Mouse (Mus musculus) ES-E14 (cell line): ENCODE results near the gene Pex16.

Experiments
- CHD2 ChIP-seq: IDR thresholded peaks from 2 replicates; pipeline ENCODE4 v1.6.1; 2014; ENCODE audit warnings: mild to moderate bottlenecking, low read depth, low read length, inconsistent platforms
- MAFK ChIP-seq: IDR thresholded peaks from 2 replicates; pipeline ENCODE4 v1.6.1; 2014; ENCODE audit warnings: mild to moderate bottlenecking, low read depth, low read length, inconsistent platforms; ENCODE audit not compliant: insufficient read depth
- ZC3H11A ChIP-seq: IDR thresholded peaks from 2 replicates; pipeline ENCODE4 v1.6.1; 2012; ENCODE audit warnings: low read depth, mild to moderate bottlenecking, inconsistent platforms, low read length, borderline replicate concordance
- ZNF384 ChIP-seq: IDR thresholded peaks from 2 replicates; pipeline ENCODE4 v1.6.1; 2012; ENCODE audit warnings: low read depth, low read length, inconsistent platforms

- TF ChIP-seq CHD2, result no peak
- TF ChIP-seq ZNF384, result no peak
- no peak for TF ChIP-seq ZC3H11A
- no peak for TF ChIP-seq MAFK
These were observed 14.2 kb upstream of the Pex16 start for GRCm38 (mm10) chr2:92360186-92360823.
